Mouse (Mus musculus) embryonic facial prominence, embryonic 10.5 days (tissue): Measurements from ENCODE around the gene Coq7. TPM values are rescaled to one million over a fixed set of nuclear protein-coding genes. Genes with fewer than 3 reads are reported as not detected.

Experiments used
- DNase-seq: peaks from one replicate; pipeline ENCODE4 v3.0.0-alpha.2; 2017; ENCODE audit warnings: low spot score
- H3K27ac ChIP-seq: fragments of 300-500 bp; sonication (generic); replicated peaks from 2 replicates; pipeline ENCODE4 v1.5.1; 2016; ENCODE audit warnings: mild to moderate bottlenecking
- H3K27me3 ChIP-seq: fragments of 300-500 bp; sonication (generic); replicated peaks from 2 replicates; pipeline ENCODE4 v1.6.1; 2016; ENCODE audit warnings: low read depth, mild to moderate bottlenecking; ENCODE audit not compliant: poor library complexity, severe bottlenecking
- H3K36me3 ChIP-seq: fragments of 300-500 bp; sonication (generic); replicated peaks from 2 replicates; pipeline ENCODE4 v1.6.1; 2016; ENCODE audit warnings: mild to moderate bottlenecking, moderate library complexity
- H3K4me1 ChIP-seq: fragments of 300-500 bp; sonication (generic); 2 replicates; pipeline ENCODE4 v1.6.1; 2016
- H3K4me3 ChIP-seq: fragments of 300-500 bp; sonication (generic); 2 replicates; pipeline ENCODE4 v1.5.1; 2016; ENCODE audit warnings: mild to moderate bottlenecking, moderate library complexity
- H3K9me3 ChIP-seq: fragments of 300-500 bp; sonication (generic); 2 replicates; pipeline ENCODE4 v1.6.1; 2016; ENCODE audit warnings: mild to moderate bottlenecking
- whole genome bisulfite sequencing: fragments of 180-500 bp; shearing (Covaris S2); methylation state at CpG from one replicate; pipeline ENCODE4 v1.1.7; 2016; 5-methylcytosine and 5-hydroxymethylcytosine counted together
- polyA plus RNA-seq: library from polyadenylated mRNA; unstranded; fragments of >200 nt; fragmentation: Nextera tagmentation; extraction: Ambion mirVana; gene quantifications from 2 replicates; pipeline ENCODE4 v1.2.1, GENCODE M21; 2016

The Coq7 gene
- polyA plus RNA-seq, 1 experiment from 2014 or later = 134 TPM

DNA sequence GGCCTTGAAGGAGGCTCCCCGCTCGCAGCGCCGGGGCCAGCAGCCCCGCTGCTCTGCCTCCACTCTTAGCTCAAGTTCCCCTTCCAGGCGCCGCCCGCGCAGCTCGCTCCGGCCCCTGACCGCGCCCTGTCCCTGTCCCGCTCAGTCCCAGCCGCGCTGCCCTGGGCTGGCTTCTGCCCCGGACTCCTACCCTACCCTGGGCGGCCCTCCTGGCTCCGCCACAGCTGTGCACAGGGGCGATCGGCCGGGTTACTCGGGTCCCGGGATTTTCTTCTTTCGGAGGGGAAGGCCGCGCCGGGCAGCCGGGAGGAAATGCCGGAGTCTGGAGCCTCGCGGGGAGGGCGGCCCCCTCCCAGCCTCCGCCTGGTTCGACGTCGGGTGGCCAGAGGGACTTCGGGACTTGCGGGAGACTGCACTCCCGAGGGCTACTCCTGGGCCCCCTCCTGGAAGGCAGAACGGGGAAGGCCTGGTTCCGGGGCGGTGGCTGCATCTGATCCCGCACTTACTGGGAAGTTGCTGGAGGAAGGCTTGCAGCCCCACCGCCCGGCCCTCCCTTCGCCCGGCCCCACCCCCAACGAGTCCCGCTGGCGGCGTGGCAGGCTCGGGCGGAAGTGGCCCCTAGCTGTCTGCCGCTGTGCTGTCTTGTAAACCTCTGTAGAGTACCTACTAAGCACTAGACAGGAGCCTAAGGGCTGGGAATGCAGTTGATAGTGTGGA, 41.6 kb downstream of the Coq7 start, which contains the start of gene Itpripl2:
Itpripl2 (minus strand) TSS at position 545 of the 717 bp plus-strand sequence.
- Histone ChIP-seq H3K36me3 (peaks cover 8% of the 10 kb centered on the region), H3K27ac (peak within 1 kb of the TSS; percentile 93), H3K9me3 (0 out of 2 replicates have a peak, but pooled peaks cover 5% of the 10 kb centered on the region), H3K27me3 (peaks cover 63% of the 10 kb centered on the region), H3K4me1 (peaks cover 40% of the 10 kb centered on the region), H3K4me3 (peak within 1 kb of the TSS; percentile 83)
- WGBS = 0% methylated on average over 55 of the region's 55 CpGs
- DNase-seq = peak; percentile 89

DNA sequence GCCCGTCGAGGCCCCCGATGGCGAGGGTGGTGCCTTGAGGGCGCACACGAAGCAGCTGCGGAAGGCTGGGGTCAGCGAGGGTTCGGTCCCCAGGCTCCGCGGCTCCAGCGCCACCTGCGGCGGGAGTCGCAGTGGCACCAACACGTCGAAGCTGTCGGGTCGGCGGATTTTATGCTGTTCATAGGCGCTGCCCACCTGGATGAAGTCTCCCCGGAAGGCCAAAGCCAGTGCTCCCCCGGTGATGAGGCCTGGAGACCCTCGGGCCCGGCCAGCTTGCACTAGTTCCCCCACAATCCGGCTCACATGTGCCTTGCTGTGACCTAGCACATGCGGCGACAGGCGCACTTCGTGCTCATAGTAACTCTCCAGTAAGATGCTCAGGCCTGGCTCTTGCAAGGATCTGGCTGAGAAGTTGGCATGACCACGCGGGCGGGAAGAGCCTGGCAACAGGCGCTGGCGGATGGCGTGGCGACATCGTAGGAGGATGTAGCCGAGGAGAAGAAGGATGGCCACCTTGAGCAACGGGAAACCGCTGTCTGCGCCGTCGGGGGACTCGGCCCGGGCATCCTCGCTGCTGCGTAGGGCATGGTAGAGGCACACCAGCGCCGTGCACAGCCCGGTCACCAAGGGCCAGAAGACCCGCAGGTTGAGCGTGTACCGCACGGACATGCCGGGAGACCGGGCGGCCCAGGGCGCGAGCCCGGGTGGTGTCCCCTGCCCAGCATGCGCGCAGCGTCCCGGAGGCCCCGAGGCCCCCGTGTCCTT, 42.3 kb downstream of the Coq7 start:
- DNase-seq = peak; percentile 63
- Histone ChIP-seq H3K4me1 (peaks cover 40% of the 10 kb centered on the region), H3K27me3 (peaks cover 63% of the 10 kb centered on the region), H3K4me3 (peak overlapping the region; percentile 83), H3K9me3 (0 out of 2 replicates have a peak, but pooled peaks cover 5% of the 10 kb centered on the region), H3K36me3 (peaks cover 8% of the 10 kb centered on the region), H3K27ac (peak overlapping the region; percentile 93)
- 3% methylated on average over 67 of the region's 67 CpGs for WGBS

- peaks cover 40% of the 10 kb centered on the region for H3K4me1 ChIP-seq
- peak overlapping the region; percentile 83 for H3K4me3 ChIP-seq
- WGBS = 12% methylated on average over 57 of the region's 57 CpGs
- DNase-seq = peak; percentile 33
- peak overlapping the region; percentile 93; the same call in 1 of the 2 replicates for H3K27ac ChIP-seq
- H3K9me3 ChIP-seq = 0 out of 2 replicates have a peak, but pooled peaks cover 5% of the 10 kb centered on the region
- peaks cover 8% of the 10 kb centered on the region for H3K36me3 ChIP-seq
- H3K27me3 ChIP-seq = peaks cover 63% of the 10 kb centered on the region
Observed at GRCm38 (mm10) chr7:118489706-118490665, 43.2 kb downstream of the Coq7 start.

- no peak for DNase-seq
- Histone ChIP-seq H3K4me3 (0 out of 2 replicates have a peak overlapping the region, but pooled peaks have one; percentile 11), H3K4me1 (peaks cover 43% of the 10 kb centered on the region), H3K36me3 (peaks cover 8% of the 10 kb centered on the region), H3K27me3 (peaks cover 56% of the 10 kb centered on the region), H3K9me3 (0 out of 2 replicates have a peak, but pooled peaks cover 5% of the 10 kb centered on the region), H3K27ac (no peak overlapping the region)
- WGBS = 19% methylated on average over 8 of the region's 8 CpGs
Observed at GRCm38 (mm10) chr7:118488060-118488664, 45.0 kb downstream of the Coq7 start.

DNA sequence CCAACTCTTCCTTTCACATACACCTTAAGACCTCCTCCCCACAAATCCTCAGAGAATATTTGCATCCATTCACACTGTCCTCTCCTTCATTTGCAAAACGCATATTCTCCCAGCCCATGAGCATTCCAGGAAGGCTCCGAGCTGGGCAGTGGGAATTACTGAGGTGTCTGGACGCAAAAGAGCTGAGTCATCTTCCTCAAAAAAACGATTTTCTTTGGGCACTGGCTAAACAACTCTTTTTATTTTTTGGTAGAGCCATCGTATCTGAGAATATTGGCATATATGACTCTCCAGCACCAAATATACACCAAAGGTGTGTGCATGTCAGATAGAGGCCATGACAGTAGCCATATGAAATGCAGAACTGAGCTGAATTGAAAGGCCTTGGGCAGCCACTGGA, 46.2 kb downstream of the Coq7 start:
- Histone ChIP-seq H3K27ac (no peak overlapping the region), H3K4me1 (peaks cover 39% of the 10 kb centered on the region), H3K4me3 (no peak overlapping the region), H3K27me3 (peaks cover 43% of the 10 kb centered on the region), H3K9me3 (0 out of 2 replicates have a peak, but pooled peaks cover 5% of the 10 kb centered on the region), H3K36me3 (peaks cover 8% of the 10 kb centered on the region)
- no peak for DNase-seq
- 60% methylated on average over 5 of the region's 5 CpGs for WGBS

DNA sequence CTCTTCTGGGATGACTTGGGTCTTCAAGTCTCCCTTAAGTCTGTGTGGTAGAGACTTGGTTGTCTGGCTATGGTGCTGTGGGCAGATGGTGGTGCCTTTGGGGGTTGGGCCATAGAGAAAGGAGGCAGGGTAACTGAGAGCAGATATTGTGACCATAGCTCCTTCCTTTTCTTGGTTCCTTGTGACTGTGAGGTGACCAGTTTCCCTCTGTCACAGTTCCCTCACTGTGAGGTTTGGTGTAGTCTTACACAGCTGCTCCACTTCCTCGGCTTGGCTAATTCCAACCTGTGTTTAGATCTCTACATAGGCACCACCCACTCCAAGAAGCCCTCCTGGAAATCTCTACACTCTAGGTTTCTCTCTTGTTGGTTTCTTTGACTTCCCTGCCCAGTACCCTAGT, 49.2 kb downstream of the Coq7 start:
- WGBS = 76% methylated on average over 1 of the region's 1 CpGs
- DNase-seq = no peak
- no peaks in the 10 kb centered on the region for H3K9me3 ChIP-seq
- H3K4me1 ChIP-seq = peaks cover 17% of the 10 kb centered on the region
- peaks cover 14% of the 10 kb centered on the region for H3K27me3 ChIP-seq
- no peak overlapping the region for H3K27ac ChIP-seq
- H3K36me3 ChIP-seq = no peaks in the 10 kb centered on the region; the same call in 1 of the 2 replicates
- H3K4me3 ChIP-seq = no peak overlapping the region

- H3K4me1 ChIP-seq = peaks cover 14% of the 10 kb centered on the region
- DNase-seq = no peak
- H3K27ac ChIP-seq = no peak overlapping the region
- H3K36me3 ChIP-seq = no peaks in the 10 kb centered on the region; the same call in 1 of the 2 replicates
- H3K27me3 ChIP-seq = no peaks in the 10 kb centered on the region
- H3K4me3 ChIP-seq = no peak overlapping the region
- H3K9me3 ChIP-seq = no peaks in the 10 kb centered on the region
- 80% methylated on average over 2 of the region's 2 CpGs for WGBS
Observed at GRCm38 (mm10) chr7:118482001-118482400, 51.2 kb downstream of the Coq7 start.

- no peak for DNase-seq
- Histone ChIP-seq H3K4me1 (peaks cover 19% of the 10 kb centered on the region), H3K27me3 (no peaks in the 10 kb centered on the region), H3K4me3 (no peak overlapping the region), H3K27ac (no peak overlapping the region), H3K36me3 (no peaks in the 10 kb centered on the region; the same call in 1 of the 2 replicates), H3K9me3 (no peaks in the 10 kb centered on the region)
- WGBS = 80% methylated on average over 10 of the region's 10 CpGs
Observed at GRCm38 (mm10) chr7:118481047-118481810, 51.9 kb downstream of the Coq7 start.

DNA sequence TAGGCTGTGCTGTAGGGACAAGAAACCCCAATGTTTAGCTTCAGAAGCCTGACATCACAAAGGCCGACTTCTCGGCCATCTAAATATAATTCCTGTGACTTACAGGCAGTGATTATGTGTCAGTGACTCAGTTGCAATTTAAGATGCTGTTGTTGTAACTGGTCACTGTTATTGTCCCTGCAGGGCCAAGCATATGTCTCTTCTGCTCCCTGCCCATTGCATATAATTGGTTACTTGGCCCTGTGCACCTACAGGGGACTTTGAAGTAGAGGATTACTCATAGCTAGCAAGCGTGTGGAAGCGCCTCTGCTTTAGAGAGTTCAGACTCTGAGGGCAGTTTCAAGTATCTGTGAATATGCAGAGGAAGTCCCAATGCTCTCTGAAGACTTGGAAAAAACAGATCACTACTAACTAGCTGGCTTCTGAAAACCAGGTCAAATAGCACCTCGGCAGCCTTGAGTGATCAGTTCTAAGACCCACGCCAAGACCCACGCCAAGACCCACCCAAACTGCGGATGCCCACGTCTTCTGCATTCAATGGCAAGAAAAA, 52.9 kb downstream of the Coq7 start:
- H3K36me3 ChIP-seq = no peaks in the 10 kb centered on the region; the same call in 1 of the 2 replicates
- H3K4me1 ChIP-seq = peaks cover 21% of the 10 kb centered on the region
- no peaks in the 10 kb centered on the region for H3K27me3 ChIP-seq
- no peak for DNase-seq
- WGBS = 87% methylated on average over 9 of the region's 9 CpGs
- H3K4me3 ChIP-seq = no peak overlapping the region
- H3K27ac ChIP-seq = no peak overlapping the region
- no peaks in the 10 kb centered on the region; the same call in 1 of the 2 replicates for H3K9me3 ChIP-seq

DNA sequence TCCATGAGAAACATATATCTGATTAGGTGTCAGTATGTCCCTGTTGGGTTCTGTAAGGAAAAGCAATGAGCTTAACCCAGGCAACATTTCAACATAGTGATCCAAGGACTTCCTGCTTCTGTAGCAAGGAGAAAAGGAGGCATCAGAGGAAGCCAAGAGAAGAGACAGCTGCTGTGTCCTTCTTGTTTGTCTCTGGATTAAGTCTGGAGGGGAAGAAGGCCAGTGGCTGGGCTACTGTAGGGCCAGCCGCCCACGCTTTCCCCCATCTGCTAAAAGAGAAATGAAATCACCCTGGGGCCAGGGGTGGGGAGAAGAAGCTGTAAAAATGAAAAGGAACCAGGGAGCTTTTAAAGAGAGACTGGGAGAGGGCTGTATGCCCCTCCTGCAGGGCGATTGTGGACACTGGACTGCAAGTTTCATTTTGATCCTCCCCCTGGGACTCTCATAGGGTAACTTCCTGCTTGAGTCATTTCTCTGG, 54.3 kb downstream of the Coq7 start:
- Histone ChIP-seq H3K4me1 (peaks cover 17% of the 10 kb centered on the region), H3K27ac (no peak overlapping the region), H3K4me3 (no peak overlapping the region), H3K27me3 (no peaks in the 10 kb centered on the region), H3K36me3 (no peaks in the 10 kb centered on the region), H3K9me3 (peaks cover 3% of the 10 kb centered on the region; the same call in 1 of the 2 replicates)
- 45% methylated on average over 3 of the region's 3 CpGs for WGBS
- no peak for DNase-seq
